Mouse (Mus musculus) midbrain, embryonic 10.5 days (tissue): ENCODE data around the gene Igf2bp1. TPM values are rescaled to one million over a fixed set of nuclear protein-coding genes. Genes with fewer than 3 reads are reported as not detected.

Experiments
- DNase-seq: peaks from one replicate; pipeline ENCODE4 v3.0.0-alpha.2; 2017; ENCODE audit warnings: low spot score
- H3K27ac ChIP-seq: fragments of 300-500 bp; sonication (generic); replicated peaks from 2 replicates; pipeline ENCODE4 v1.5.1; 2016; ENCODE audit warnings: mild to moderate bottlenecking
- H3K27me3 ChIP-seq: fragments of 300-500 bp; sonication (generic); 2 replicates; pipeline ENCODE4 v1.6.1; 2016; ENCODE audit warnings: low read depth, mild to moderate bottlenecking; ENCODE audit not compliant: poor library complexity, severe bottlenecking
- H3K36me3 ChIP-seq: fragments of 300-500 bp; sonication (generic); 2 replicates; pipeline ENCODE4 v1.6.1; 2016; ENCODE audit warnings: mild to moderate bottlenecking, moderate library complexity
- H3K4me1 ChIP-seq: fragments of 300-500 bp; sonication (generic); 2 replicates; pipeline ENCODE4 v1.6.1; 2016
- H3K4me3 ChIP-seq: fragments of 300-500 bp; sonication (generic); 2 replicates; pipeline ENCODE4 v1.5.1; 2016; ENCODE audit warnings: mild to moderate bottlenecking, moderate library complexity
- H3K9me3 ChIP-seq: fragments of 300-500 bp; sonication (generic); replicated peaks from 2 replicates; pipeline ENCODE4 v1.6.1; 2016; ENCODE audit warnings: mild to moderate bottlenecking
- WGBS: fragments of 180-500 bp; shearing (Covaris S2); methylation state at CpG from one replicate; pipeline ENCODE4 v1.1.7; 2016; 5-methylcytosine and 5-hydroxymethylcytosine counted together
- polyA plus RNA-seq: library from polyadenylated mRNA; unstranded; fragments of >200 nt; fragmentation: Nextera tagmentation; extraction: Ambion mirVana; gene quantifications from 2 replicates; pipeline ENCODE4 v1.2.1, GENCODE M21; 2016

Igf2bp1 gene
- polyA plus RNA-seq, 1 experiment from 2014 or later, result 190 TPM

DNA sequence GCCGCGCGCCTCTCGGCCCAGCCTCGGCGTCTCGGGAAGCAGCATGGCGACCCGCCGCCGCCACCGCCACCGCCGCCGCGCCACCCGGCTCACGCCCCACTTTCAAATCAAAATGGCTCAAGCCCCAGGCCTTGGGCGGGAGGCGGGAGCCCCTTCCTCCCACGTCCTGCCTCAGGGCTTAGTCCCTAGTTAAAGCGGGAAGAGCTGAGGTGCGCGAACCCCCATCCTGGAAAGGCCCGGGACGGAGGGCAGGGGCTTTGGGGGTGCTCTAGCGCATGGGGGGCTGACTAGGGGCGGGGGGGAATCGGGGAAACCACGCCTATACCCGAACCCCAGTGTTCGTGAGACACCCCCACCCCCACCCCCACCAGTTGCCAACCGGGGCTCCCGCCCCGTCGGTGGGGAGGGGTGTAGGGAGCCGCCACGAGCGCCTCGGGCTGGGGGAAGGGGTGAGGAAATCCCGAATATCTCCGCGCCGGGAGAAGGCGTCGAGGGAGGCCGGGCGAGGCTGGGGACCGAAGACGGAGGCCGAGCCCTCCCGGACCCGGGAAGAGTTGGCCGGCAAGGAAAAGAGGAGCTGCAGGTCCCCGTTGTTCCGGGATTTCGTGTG, 842 bp downstream of the Igf2bp1 start:
- peak; percentile 69 for DNase-seq
- H3K27me3 ChIP-seq, result no peaks in the 10 kb centered on the region
- no peaks in the 10 kb centered on the region for H3K9me3 ChIP-seq
- H3K27ac ChIP-seq, result peak overlapping the region; percentile 100
- peaks cover 25% of the 10 kb centered on the region for H3K36me3 ChIP-seq
- peaks cover 55% of the 10 kb centered on the region for H3K4me1 ChIP-seq
- peak overlapping the region; percentile 87 for H3K4me3 ChIP-seq
- under 1% methylated on average over 56 of the region's 57 CpGs for WGBS

GRCm38 (mm10) chr11:96003969-96004792, 1.6 kb downstream of the Igf2bp1 start:
- Histone ChIP-seq H3K36me3 (peaks cover 32% of the 10 kb centered on the region), H3K27ac (peak overlapping the region; percentile 100), H3K9me3 (no peaks in the 10 kb centered on the region), H3K4me1 (peaks cover 55% of the 10 kb centered on the region), H3K4me3 (peak overlapping the region; percentile 87), H3K27me3 (no peaks in the 10 kb centered on the region)
- under 1% methylated on average over 32 of the region's 32 CpGs for WGBS
- no peak for DNase-seq

- Histone ChIP-seq H3K27ac (peak overlapping the region; percentile 100), H3K9me3 (no peaks in the 10 kb centered on the region), H3K4me3 (peak overlapping the region; percentile 87), H3K36me3 (peaks cover 39% of the 10 kb centered on the region), H3K4me1 (peaks cover 52% of the 10 kb centered on the region), H3K27me3 (no peaks in the 10 kb centered on the region)
- DNase-seq, result peak; percentile 68
- WGBS, result 2% methylated on average over 12 of the region's 12 CpGs
Observed at GRCm38 (mm10) chr11:96003100-96003900, 2.4 kb downstream of the Igf2bp1 start.

GRCm38 (mm10) chr11:95994151-95994550, 11.6 kb downstream of the Igf2bp1 start:
- no peak for DNase-seq
- Histone ChIP-seq H3K4me3 (peak overlapping the region; percentile 20; the same call in 1 of the 2 replicates), H3K27ac (0 out of 2 replicates have a peak overlapping the region, but pooled peaks have one; percentile 9), H3K4me1 (peaks cover 56% of the 10 kb centered on the region), H3K9me3 (peaks cover 15% of the 10 kb centered on the region), H3K36me3 (peaks cover 72% of the 10 kb centered on the region), H3K27me3 (no peaks in the 10 kb centered on the region)
- 92% methylated on average over 8 of the region's 8 CpGs for WGBS

DNA sequence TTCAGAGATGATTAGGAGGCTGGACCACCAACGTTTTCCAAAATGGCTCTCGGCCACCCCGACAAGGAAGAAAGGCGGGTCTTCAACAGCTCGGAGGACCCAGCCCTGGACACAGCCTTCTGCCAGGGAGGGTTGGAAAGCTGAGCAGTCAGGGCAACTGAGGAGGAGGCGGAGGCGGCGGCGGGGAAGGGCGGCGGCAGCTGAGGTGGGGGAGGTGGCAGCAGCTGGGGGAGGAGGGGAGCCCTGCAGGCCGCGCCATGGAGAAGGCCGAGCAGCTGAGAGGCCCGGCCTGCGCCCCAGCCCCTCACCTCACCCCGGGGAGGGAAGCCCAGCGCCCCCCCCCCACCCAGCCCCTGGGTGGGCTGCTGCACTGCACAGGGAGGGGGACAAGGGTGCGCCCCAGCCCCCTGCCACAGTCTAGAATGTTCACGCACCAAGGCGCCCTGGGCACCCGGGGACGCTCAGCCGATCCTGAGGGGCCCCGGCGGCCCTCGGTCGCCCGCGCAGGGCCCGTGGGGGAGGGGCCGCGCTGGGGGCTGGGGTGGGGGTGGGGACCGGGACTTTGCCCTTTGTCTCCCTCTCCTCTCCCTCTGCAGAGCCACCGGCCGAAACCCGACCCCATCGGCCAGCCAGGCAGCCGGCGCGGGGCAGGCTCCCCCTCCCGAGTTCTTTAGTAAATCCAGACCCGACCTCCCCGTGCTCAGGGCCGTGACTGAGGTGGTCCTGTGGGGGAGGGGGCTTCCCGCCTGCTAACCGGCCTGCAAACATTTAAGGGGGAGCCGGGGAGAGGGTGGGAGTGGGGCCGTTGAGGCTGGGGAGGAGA, 14.6 kb downstream of the Igf2bp1 start:
- WGBS, result 1% methylated on average over 46 of the region's 49 CpGs
- peaks cover 15% of the 10 kb centered on the region for H3K9me3 ChIP-seq
- H3K27ac ChIP-seq, result peak overlapping the region; percentile 99
- H3K27me3 ChIP-seq, result no peaks in the 10 kb centered on the region
- DNase-seq, result peak; percentile 96
- H3K4me1 ChIP-seq, result peaks cover 73% of the 10 kb centered on the region
- H3K36me3 ChIP-seq, result peaks cover 72% of the 10 kb centered on the region
- peak overlapping the region; percentile 62 for H3K4me3 ChIP-seq

GRCm38 (mm10) chr11:95990431-95990830, 15.3 kb downstream of the Igf2bp1 start:
- peaks cover 76% of the 10 kb centered on the region for H3K4me1 ChIP-seq

DNA sequence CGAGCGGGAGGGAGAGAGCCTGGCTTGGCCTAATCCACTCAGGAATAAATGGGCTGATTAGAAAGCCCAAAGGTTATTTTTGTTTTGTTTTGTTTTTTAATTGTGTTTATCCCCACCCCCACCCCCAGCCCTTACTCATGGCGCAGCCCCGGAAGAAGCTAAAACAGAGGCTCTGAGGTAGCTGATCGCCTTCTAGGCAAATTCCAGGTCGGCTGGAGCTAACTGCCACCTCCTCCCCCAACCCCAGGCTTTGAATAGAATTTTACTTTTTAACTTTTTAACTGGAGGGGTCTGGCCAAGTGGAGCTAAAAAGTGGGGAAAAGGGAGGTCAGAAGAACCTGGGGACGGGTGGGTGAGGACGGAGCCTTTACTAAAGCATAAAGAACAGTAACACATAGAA, 15.9 kb downstream of the Igf2bp1 start:
- DNase-seq, result no peak
- Histone ChIP-seq H3K36me3 (peaks cover 72% of the 10 kb centered on the region), H3K9me3 (peaks cover 10% of the 10 kb centered on the region), H3K4me3 (peak overlapping the region; percentile 62), H3K27ac (peak overlapping the region; percentile 99), H3K27me3 (no peaks in the 10 kb centered on the region), H3K4me1 (peaks cover 77% of the 10 kb centered on the region)
- WGBS, result 35% methylated on average over 8 of the region's 8 CpGs

More at GRCm38 (mm10) chr11:95990431-95990830, 15.3 kb downstream of the Igf2bp1 start:
- Histone ChIP-seq H3K27me3 (no peaks in the 10 kb centered on the region), H3K4me3 (peak overlapping the region; percentile 62), H3K36me3 (peaks cover 72% of the 10 kb centered on the region), H3K27ac (peak overlapping the region; percentile 99), H3K9me3 (peaks cover 15% of the 10 kb centered on the region)
- DNase-seq, result no peak
- WGBS, result 28% methylated on average over 4 of the region's 4 CpGs

DNA sequence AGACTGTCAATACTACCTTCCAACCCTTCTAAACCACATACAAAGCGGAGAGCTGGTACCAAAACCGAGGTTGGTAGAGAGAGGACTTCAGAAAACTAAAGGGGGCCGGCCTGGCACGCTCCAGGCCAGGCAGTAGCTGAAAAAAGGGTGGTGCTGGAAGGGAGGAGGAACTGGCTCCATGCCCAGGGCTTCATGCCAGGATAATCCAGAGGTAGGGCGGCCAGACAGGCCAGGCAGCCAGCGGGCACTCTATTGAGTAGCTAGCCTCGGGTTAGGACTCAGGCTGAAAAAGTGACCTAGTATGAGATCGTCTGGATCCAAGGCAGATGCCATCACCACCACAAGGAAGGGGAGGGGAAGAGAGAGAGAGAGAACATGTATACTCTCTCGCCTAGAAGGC, 17.2 kb downstream of the Igf2bp1 start:
- no peaks in the 10 kb centered on the region for H3K27me3 ChIP-seq
- H3K4me3 ChIP-seq, result no peak overlapping the region
- 86% methylated on average over 9 of the region's 9 CpGs for WGBS
- H3K9me3 ChIP-seq, result no peaks in the 10 kb centered on the region
- DNase-seq, result no peak
- H3K27ac ChIP-seq, result peak overlapping the region; percentile 99; the same call in 1 of the 2 replicates
- H3K4me1 ChIP-seq, result peaks cover 80% of the 10 kb centered on the region
- peaks cover 64% of the 10 kb centered on the region for H3K36me3 ChIP-seq

DNA sequence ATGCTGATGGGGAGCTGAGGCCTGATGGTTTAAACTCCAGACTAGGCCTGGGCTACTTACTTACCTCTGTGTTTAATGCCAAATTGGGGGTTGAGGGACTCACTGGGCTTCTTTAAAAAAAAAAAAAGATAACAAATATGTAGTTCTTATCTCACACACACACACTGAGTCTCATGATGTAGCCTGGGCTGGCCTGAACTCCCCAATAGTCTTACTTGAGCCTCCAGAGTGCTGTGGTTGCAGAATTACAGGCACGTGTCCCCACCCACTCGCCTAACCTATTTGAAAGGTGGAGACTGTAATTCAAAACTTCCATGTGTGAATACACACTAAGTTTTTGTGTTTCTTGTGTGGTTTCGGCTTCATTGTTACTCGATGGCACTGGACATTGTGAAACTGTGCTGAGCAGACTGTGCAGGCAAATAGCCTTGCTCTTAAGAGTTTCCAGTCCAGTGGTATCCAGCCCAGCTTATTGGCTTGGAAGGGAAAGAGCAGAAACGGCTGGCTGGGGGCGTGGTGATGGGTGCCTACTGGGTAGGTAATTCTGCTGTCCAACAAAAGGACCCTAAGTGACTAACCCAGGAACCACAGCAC, 17.8 kb downstream of the Igf2bp1 start:
- Histone ChIP-seq H3K4me3 (no peak overlapping the region), H3K36me3 (peaks cover 64% of the 10 kb centered on the region), H3K4me1 (peaks cover 80% of the 10 kb centered on the region), H3K27ac (peak overlapping the region; percentile 99; the same call in 1 of the 2 replicates), H3K27me3 (no peaks in the 10 kb centered on the region), H3K9me3 (no peaks in the 10 kb centered on the region)
- WGBS, result 83% methylated on average over 6 of the region's 6 CpGs
- no peak for DNase-seq

GRCm38 (mm10) chr11:95982475-95982874, 23.3 kb downstream of the Igf2bp1 start:
- no peaks in the 10 kb centered on the region for H3K9me3 ChIP-seq
- H3K27ac ChIP-seq, result peak overlapping the region; percentile 74
- DNase-seq, result peak; percentile 55
- H3K27me3 ChIP-seq, result no peaks in the 10 kb centered on the region
- WGBS, result 0% methylated on average over 1 of the region's 1 CpGs
- peaks cover 50% of the 10 kb centered on the region for H3K4me1 ChIP-seq
- H3K36me3 ChIP-seq, result peaks cover 85% of the 10 kb centered on the region
- H3K4me3 ChIP-seq, result peak overlapping the region; percentile 20

DNA sequence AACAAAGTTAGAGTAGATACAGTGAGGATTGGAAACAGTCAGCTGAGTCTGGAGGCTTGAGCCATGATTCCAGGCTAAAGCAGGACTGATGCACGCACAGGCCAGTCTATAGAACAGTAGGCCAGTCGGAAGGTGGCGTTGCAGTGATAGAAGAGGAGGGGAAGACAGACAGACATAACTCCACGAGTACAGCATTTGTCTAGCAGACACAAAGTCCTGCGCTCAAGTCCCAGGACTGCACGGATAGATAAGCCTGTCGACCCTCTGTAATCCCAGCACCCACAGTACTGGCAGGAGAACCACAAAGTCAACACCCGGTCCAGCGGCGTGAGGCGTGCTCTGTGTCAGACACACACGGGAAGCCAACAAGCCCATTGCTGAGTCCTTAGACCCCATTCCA, 23.9 kb downstream of the Igf2bp1 start:
- peaks cover 47% of the 10 kb centered on the region for H3K4me1 ChIP-seq
- H3K27ac ChIP-seq, result peak overlapping the region; percentile 74
- H3K36me3 ChIP-seq, result peaks cover 85% of the 10 kb centered on the region
- H3K4me3 ChIP-seq, result peak overlapping the region; percentile 20
- no peak for DNase-seq
- no peaks in the 10 kb centered on the region for H3K27me3 ChIP-seq
- WGBS, result 84% methylated on average over 12 of the region's 12 CpGs
- H3K9me3 ChIP-seq, result no peaks in the 10 kb centered on the region
